Mouse (Mus musculus) kidney, postnatal 10 days (tissue): ENCODE measurements around the gene Cd300e.
A peak's percentile ranks its signal among the peaks of the same experiment; 100 is the strongest.

Experiments used
- DNase-seq: peaks from one replicate; pipeline ENCODE4 v3.0.0; 2021; ENCODE audit warnings: mixed read lengths

Gene Cd300e

GRCm38 (mm10) chr11:115062077-115062476 is at the start of gene Cd300e:
Cd300e (minus strand) TSS chr11:115062177.
- DNase-seq = no peak

- no peak for DNase-seq
Observed at GRCm38 (mm10) chr11:115110271-115110670, 48.3 kb upstream of the Cd300e start.

GRCm38 (mm10) chr11:115108176-115108575 is 46.2 kb upstream of the Cd300e start:
- no peak for DNase-seq

GRCm38 (mm10) chr11:115107403-115107916 is 45.5 kb upstream of the Cd300e start:
- no peak for DNase-seq

- no peak for DNase-seq
Observed at GRCm38 (mm10) chr11:115106638-115107037, 44.7 kb upstream of the Cd300e start.

GRCm38 (mm10) chr11:115104769-115105563 is 43.0 kb upstream of the Cd300e start:
- DNase-seq = no peak

GRCm38 (mm10) chr11:115103470-115104413 is 41.8 kb upstream of the Cd300e start:
- DNase-seq = no peak

- no peak for DNase-seq
Observed at GRCm38 (mm10) chr11:115102116-115102515, 40.1 kb upstream of the Cd300e start.

GRCm38 (mm10) chr11:115101615-115102051 is 39.7 kb upstream of the Cd300e start:
- DNase-seq = no peak

- no peak for DNase-seq
Observed at GRCm38 (mm10) chr11:115100741-115101140, 38.8 kb upstream of the Cd300e start.

- no peak for DNase-seq
Observed at GRCm38 (mm10) chr11:115100032-115100621, 38.1 kb upstream of the Cd300e start.

- no peak for DNase-seq
Observed at GRCm38 (mm10) chr11:115099241-115099840, 37.4 kb upstream of the Cd300e start.

GRCm38 (mm10) chr11:115098203-115098932 is 36.4 kb upstream of the Cd300e start:
- DNase-seq = peak; percentile 13

GRCm38 (mm10) chr11:115092140-115092539 is 30.2 kb upstream of the Cd300e start:
- DNase-seq = no peak

GRCm38 (mm10) chr11:115091362-115091901 is 29.5 kb upstream of the Cd300e start, which contains the start of gene Rab37:
Rab37 (plus strand) TSS chr11:115091431.
- DNase-seq = peak; percentile 56

GRCm38 (mm10) chr11:115089853-115090252 is 27.9 kb upstream of the Cd300e start:
- DNase-seq = no peak

- no peak for DNase-seq
Observed at GRCm38 (mm10) chr11:115086213-115086612, 24.2 kb upstream of the Cd300e start.

GRCm38 (mm10) chr11:115085064-115085463 is 23.1 kb upstream of the Cd300e start:
- DNase-seq = no peak

- no peak for DNase-seq
Observed at GRCm38 (mm10) chr11:115084595-115084994, 22.6 kb upstream of the Cd300e start.

- DNase-seq = peak; percentile 86
Observed at GRCm38 (mm10) chr11:115083376-115084139, 21.6 kb upstream of the Cd300e start.

- DNase-seq = no peak
Observed at GRCm38 (mm10) chr11:115082196-115082595, 20.2 kb upstream of the Cd300e start.
